Mouse (Mus musculus) hindbrain, embryonic 16.5 days (tissue): ENCODE results near the gene Ogfod3. TPM values are rescaled to one million over a fixed set of nuclear protein-coding genes. Genes with fewer than 3 reads are reported as not detected.

ENCODE experiments used
- ATAC-seq: fragments of 200-750 bp; cut with Nextera tagmentation; 2 replicates; pipeline ENCODE4 v1.8.0; 2017; ENCODE audit warnings: moderate TSS enrichment, moderate library complexity
- H3K27ac ChIP-seq: fragments of 300-500 bp; sonication (generic); 2 replicates; pipeline ENCODE4 v1.5.1; 2014; ENCODE audit warnings: low read depth, mild to moderate bottlenecking, control low read depth, low read length, moderate library complexity
- H3K27me3 ChIP-seq: fragments of 300-500 bp; sonication (generic); replicated peaks from 2 replicates; pipeline ENCODE4 v1.6.1; 2014; ENCODE audit warnings: low read length; ENCODE audit not compliant: control insufficient read depth, insufficient read depth
- H3K36me3 ChIP-seq: fragments of 300-500 bp; sonication (generic); 2 replicates; pipeline ENCODE4 v1.6.1; 2014; ENCODE audit warnings: mild to moderate bottlenecking, low read length, moderate library complexity, mixed read lengths; ENCODE audit not compliant: control insufficient read depth, insufficient read depth
- H3K4me1 ChIP-seq: fragments of 300-500 bp; sonication (generic); 2 replicates; pipeline ENCODE4 v1.6.1; 2014; ENCODE audit warnings: low read depth, low read length; ENCODE audit not compliant: control insufficient read depth, insufficient read depth
- H3K4me2 ChIP-seq: fragments of 300-500 bp; sonication (generic); 2 replicates; pipeline ENCODE4 v1.6.1; 2014; ENCODE audit warnings: mild to moderate bottlenecking, low read length, control low read depth, moderate library complexity
- H3K4me3 ChIP-seq: fragments of 300-500 bp; sonication (generic); 2 replicates; pipeline ENCODE4 v1.5.1; 2014; ENCODE audit warnings: mild to moderate bottlenecking, low read length, control low read depth, moderate library complexity
- H3K9ac ChIP-seq: fragments of 300-500 bp; sonication (generic); 2 replicates; pipeline ENCODE4 v1.6.1; 2014; ENCODE audit warnings: low read depth, mild to moderate bottlenecking, control low read depth, low read length, moderate library complexity
- H3K9me3 ChIP-seq: fragments of 300-500 bp; sonication (generic); 2 replicates; pipeline ENCODE4 v1.6.1; 2014; ENCODE audit warnings: mild to moderate bottlenecking, low read length, moderate library complexity; ENCODE audit not compliant: control insufficient read depth
- WGBS: fragments of 180-500 bp; shearing (Covaris S2); extraction: QIAGEN DNeasy Blood & Tissue Kit; methylation state at CpG from one replicate; pipeline ENCODE4 v1.1.7; 2014; 5-methylcytosine and 5-hydroxymethylcytosine counted together
- polyA plus RNA-seq: library from polyadenylated mRNA; unstranded; fragments of >200 nt; fragmentation: Nextera tagmentation; extraction: Ambion mirVana; gene quantifications from 2 replicates; pipeline ENCODE4 v1.2.1, GENCODE M21; 2015

Gene Ogfod3
- polyA plus RNA-seq, 1 experiment from 2014 or later: 33.3 TPM

- no peak overlapping the region for H3K9ac ChIP-seq
- no peak overlapping the region for H3K4me2 ChIP-seq
- no peaks in the 10 kb centered on the region for H3K27me3 ChIP-seq
- no peaks in the 10 kb centered on the region for H3K9me3 ChIP-seq
- H3K36me3 ChIP-seq: no peaks in the 10 kb centered on the region
- no peaks in the 10 kb centered on the region for H3K4me1 ChIP-seq
- 50% methylated on average over 6 of the region's 6 CpGs for WGBS
- no peak overlapping the region for H3K4me3 ChIP-seq
- H3K27ac ChIP-seq: no peak overlapping the region
- no peak for ATAC-seq
Observed at GRCm38 (mm10) chr11:121138732-121139131, 65.8 kb downstream of the Ogfod3 start.

DNA sequence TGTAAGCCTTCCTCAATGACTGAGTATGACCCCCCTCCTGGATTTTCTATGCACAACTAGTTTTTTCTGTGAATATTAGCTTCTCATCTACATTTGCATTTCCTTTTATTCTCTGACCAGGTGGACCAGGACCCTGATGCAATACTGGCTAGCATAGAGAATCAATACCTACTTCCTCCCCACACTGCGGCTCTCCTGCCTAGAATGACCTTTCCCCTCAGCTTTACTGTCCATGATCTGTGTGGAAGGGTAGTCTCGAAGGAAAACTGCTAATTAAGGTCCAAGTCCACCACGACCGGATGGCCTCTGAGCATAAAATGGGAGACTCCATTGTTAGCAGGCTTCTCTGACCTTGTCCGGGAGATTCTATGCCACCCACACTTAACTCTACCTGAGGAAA, 66.8 kb downstream of the Ogfod3 start:
- no peak for ATAC-seq
- Histone ChIP-seq H3K4me3 (no peak overlapping the region), H3K4me2 (no peak overlapping the region), H3K36me3 (no peaks in the 10 kb centered on the region), H3K9me3 (no peaks in the 10 kb centered on the region), H3K9ac (no peak overlapping the region), H3K27me3 (no peaks in the 10 kb centered on the region), H3K27ac (no peak overlapping the region), H3K4me1 (no peaks in the 10 kb centered on the region)
- 86% methylated on average over 5 of the region's 5 CpGs for WGBS

- 52% methylated on average over 1 of the region's 1 CpGs for WGBS
- Histone ChIP-seq H3K4me2 (no peak overlapping the region), H3K36me3 (no peaks in the 10 kb centered on the region), H3K27ac (no peak overlapping the region), H3K27me3 (no peaks in the 10 kb centered on the region), H3K4me3 (no peak overlapping the region), H3K9ac (no peak overlapping the region), H3K9me3 (no peaks in the 10 kb centered on the region), H3K4me1 (no peaks in the 10 kb centered on the region)
- ATAC-seq: no peak
Observed at GRCm38 (mm10) chr11:121134600-121134999, 69.9 kb downstream of the Ogfod3 start.

GRCm38 (mm10) chr11:121129616-121130015, 74.9 kb downstream of the Ogfod3 start:
- H3K36me3 ChIP-seq: no peaks in the 10 kb centered on the region
- H3K4me2 ChIP-seq: no peak overlapping the region
- ATAC-seq: no peak
- H3K27me3 ChIP-seq: no peaks in the 10 kb centered on the region
- no peak overlapping the region for H3K27ac ChIP-seq
- H3K9me3 ChIP-seq: no peaks in the 10 kb centered on the region
- WGBS: 68% methylated on average over 1 of the region's 1 CpGs
- no peaks in the 10 kb centered on the region for H3K4me1 ChIP-seq
- no peak overlapping the region for H3K9ac ChIP-seq
- H3K4me3 ChIP-seq: no peak overlapping the region

Other genes starting within 250 kb of the Ogfod3 start
- gene Csnk1d, start 213.4 kb downstream of the Ogfod3 start, polyA plus RNA-seq: 124 and 141 TPM in 2 replicates
- gene Cd7, start 165.3 kb downstream of the Ogfod3 start, polyA plus RNA-seq: 0.29 TPM in 1 of 2 replicates, not detected in the other
- not detected in 2 replicates for gene Sectm1b, start 141.1 kb downstream of the Ogfod3 start, polyA plus RNA-seq
- gene Sectm1a, start 123.5 kb downstream of the Ogfod3 start, polyA plus RNA-seq: not detected in 2 replicates
- gene Tex19.2, start 86.0 kb downstream of the Ogfod3 start, polyA plus RNA-seq: not detected in 2 replicates
- gene Tex19.1, start 58.6 kb downstream of the Ogfod3 start, polyA plus RNA-seq: not detected in 2 replicates
- gene Uts2r, start 44.4 kb downstream of the Ogfod3 start, polyA plus RNA-seq: 0.73 and 0.89 TPM in 2 replicates
- gene Hexdc, start 278 bp downstream of the Ogfod3 start, polyA plus RNA-seq: 31.4 and 37.9 TPM in 2 replicates
- gene Cybc1, start 24.6 kb upstream of the Ogfod3 start, polyA plus RNA-seq: 36.8 and 41.0 TPM in 2 replicates
- gene Narf, start 32.5 kb upstream of the Ogfod3 start, polyA plus RNA-seq: 85.9 and 89.8 TPM in 2 replicates
- gene Foxk2, start 55.3 kb upstream of the Ogfod3 start, polyA plus RNA-seq: 11.6 and 12.5 TPM in 2 replicates
- 87.3 and 90.0 TPM in 2 replicates for gene Wdr45b, start 149.7 kb upstream of the Ogfod3 start, polyA plus RNA-seq
- 13.6 and 14.1 TPM in 2 replicates for gene Rab40b, start 183.5 kb upstream of the Ogfod3 start, polyA plus RNA-seq
- gene Fn3krp, start 216.7 kb upstream of the Ogfod3 start, polyA plus RNA-seq: 8.3 and 12.2 TPM in 2 replicates
- 7.7 and 7.8 TPM in 2 replicates for gene Fn3k, start 230.2 kb upstream of the Ogfod3 start, polyA plus RNA-seq
- 60.8 and 64.2 TPM in 2 replicates for gene Tbcd, start 247.2 kb upstream of the Ogfod3 start, polyA plus RNA-seq